Mouse (Mus musculus) heart, embryonic 14.5 days (tissue): ENCODE measurements at regions not wholly inside any gene's neighbourhood (a gene's known extent, or its start where the extent isn't known, plus 50 kb on each side); places are given as distances from the start of the nearest gene placed in this dataset.

ENCODE experiments used
- ATAC-seq: fragments of 200-750 bp; cut with Nextera tagmentation; 2 replicates; pipeline ENCODE4 v1.8.0; 2017; ENCODE audit warnings: low read depth, moderate TSS enrichment; ENCODE audit not compliant: insufficient number of reproducible peaks, insufficient read depth, low FRiP score
- H3K27ac ChIP-seq, 2 experiments: fragments of 200-500 bp in 1 of 2; fragments of 300-500 bp in 1 of 2; sonication (generic) in 1 of 2; replicated peaks in 1 of 2; 2 replicates each; pipeline ENCODE4 v1.5.1; 2012 to 2014; ENCODE audit warnings: low read depth in 2 of 2, low read length in 2 of 2, control low read depth in 1 of 2, mild to moderate bottlenecking in 1 of 2, mixed read lengths in 1 of 2; ENCODE audit not compliant: control insufficient read depth in 1 of 2, insufficient read depth in 1 of 2
- H3K27me3 ChIP-seq: fragments of 300-500 bp; sonication (generic); 2 replicates; pipeline ENCODE4 v1.6.1; 2014; ENCODE audit warnings: mild to moderate bottlenecking, low read length, control low read depth; ENCODE audit not compliant: control insufficient read depth, insufficient read depth
- H3K36me3 ChIP-seq: fragments of 300-500 bp; sonication (generic); 2 replicates; pipeline ENCODE4 v1.6.1; 2014; ENCODE audit warnings: mild to moderate bottlenecking, control low read depth, low read length, mixed read lengths; ENCODE audit not compliant: control insufficient read depth, insufficient read depth
- H3K4me1 ChIP-seq, 2 experiments: fragments of 200-500 bp in 1 of 2; fragments of 300-500 bp in 1 of 2; sonication (generic) in 1 of 2; 2 replicates each; pipeline ENCODE4 v1.6.1; 2012 to 2014; ENCODE audit warnings: low read length in 2 of 2, control low read depth in 1 of 2, mixed read lengths in 1 of 2; ENCODE audit not compliant: control insufficient read depth in 2 of 2, insufficient read depth in 2 of 2
- H3K4me2 ChIP-seq: fragments of 300-500 bp; sonication (generic); 2 replicates; pipeline ENCODE4 v1.6.1; 2014; ENCODE audit warnings: mild to moderate bottlenecking, low read length
- H3K4me3 ChIP-seq, 2 experiments: fragments of 200-500 bp in 1 of 2; fragments of 300-500 bp in 1 of 2; sonication (generic) in 1 of 2; 2 replicates each; pipeline ENCODE4 v1.5.1; 2012 to 2014; ENCODE audit warnings: low read length in 2 of 2, mild to moderate bottlenecking in 2 of 2, control low read depth in 1 of 2, low read depth in 1 of 2, moderate library complexity in 1 of 2; ENCODE audit not compliant: control insufficient read depth in 1 of 2, insufficient read depth in 1 of 2
- H3K9ac ChIP-seq: fragments of 300-500 bp; sonication (generic); 2 replicates; pipeline ENCODE4 v1.6.1; 2014; ENCODE audit warnings: mild to moderate bottlenecking, low read length
- H3K9me3 ChIP-seq: fragments of 300-500 bp; sonication (generic); 2 replicates; pipeline ENCODE4 v1.6.1; 2016; ENCODE audit warnings: low read length, control low read depth; ENCODE audit not compliant: control insufficient read depth
- WGBS: fragments of 180-500 bp; shearing (Covaris S2); extraction: QIAGEN DNeasy Blood & Tissue Kit; methylation state at CpG from one replicate; pipeline ENCODE4 v1.1.7; 2014; 5-methylcytosine and 5-hydroxymethylcytosine counted together

DNA sequence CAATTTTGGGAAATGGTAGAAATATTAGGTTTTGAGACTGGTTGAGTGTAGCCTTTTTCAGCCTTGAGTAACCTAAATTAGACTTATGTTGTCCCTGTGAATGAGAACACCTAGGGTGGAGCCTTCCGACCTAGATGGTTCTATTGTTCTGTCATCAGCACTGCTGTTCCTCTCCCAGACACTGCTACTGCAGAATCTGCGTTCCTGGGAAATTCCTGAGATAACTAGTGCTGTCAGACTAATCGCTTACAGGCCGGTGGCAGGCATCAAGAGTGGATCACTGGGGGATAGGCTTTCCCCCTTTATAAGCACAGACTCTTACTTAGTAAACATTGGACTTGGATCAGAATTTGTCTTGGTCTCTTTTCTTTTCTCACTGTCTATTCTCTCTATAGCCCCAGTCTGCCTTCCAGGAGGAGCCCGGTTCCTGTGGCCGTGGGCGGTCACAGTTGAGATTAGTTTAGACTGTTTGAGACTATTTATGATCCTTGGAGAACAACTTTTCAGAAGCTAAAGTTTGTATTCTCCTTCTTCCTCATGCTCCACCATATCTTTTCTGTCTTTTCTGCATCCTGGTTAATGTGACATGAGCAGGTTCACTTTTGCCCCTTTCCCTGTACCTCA, 596.0 kb upstream of the Slc39a10 start:
- H3K9ac ChIP-seq: no peak overlapping the region
- H3K27me3 ChIP-seq: no peaks in the 10 kb centered on the region
- H3K27ac ChIP-seq: 0 out of 4 replicates have a peak overlapping the region, but pooled peaks of 1 of the 2 experiments have one; percentile 24
- 20% methylated on average over 7 of the region's 7 CpGs for WGBS
- H3K4me2 ChIP-seq: no peak overlapping the region
- ATAC-seq: no peak
- no peak overlapping the region for H3K4me3 ChIP-seq
- H3K9me3 ChIP-seq: no peaks in the 10 kb centered on the region
- H3K36me3 ChIP-seq: no peaks in the 10 kb centered on the region
- peaks cover 2 to 7% of the 10 kb centered on the region in 2 experiments; a peak in 2 of 4 replicates for H3K4me1 ChIP-seq

DNA sequence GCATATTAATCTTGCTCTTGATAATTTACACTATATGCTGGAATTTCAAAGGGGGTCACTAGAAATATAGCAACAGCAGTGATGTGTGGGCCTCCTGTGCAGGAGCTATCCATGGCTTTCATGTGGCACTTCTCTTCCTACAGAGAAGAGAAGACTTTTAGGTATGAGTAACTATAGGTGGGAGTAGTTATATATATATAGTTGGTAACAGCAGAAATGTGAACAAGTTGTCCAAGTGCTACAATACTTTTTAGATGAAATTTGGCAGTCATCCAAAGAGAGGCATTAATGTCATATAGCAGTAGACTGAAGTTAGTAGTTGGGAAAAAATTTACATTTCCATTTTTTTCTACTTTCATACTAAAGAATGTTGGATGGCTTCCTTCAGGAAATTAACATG, 593.4 kb upstream of the Slc39a10 start:
- Histone ChIP-seq H3K4me1 (peaks cover 2 to 7% of the 10 kb centered on the region in 2 experiments; a peak in 2 of 4 replicates), H3K27me3 (no peaks in the 10 kb centered on the region), H3K4me3 (no peak overlapping the region), H3K9me3 (no peaks in the 10 kb centered on the region), H3K9ac (no peak overlapping the region), H3K4me2 (no peak overlapping the region), H3K27ac (no peak overlapping the region), H3K36me3 (no peaks in the 10 kb centered on the region)
- no peak for ATAC-seq

DNA sequence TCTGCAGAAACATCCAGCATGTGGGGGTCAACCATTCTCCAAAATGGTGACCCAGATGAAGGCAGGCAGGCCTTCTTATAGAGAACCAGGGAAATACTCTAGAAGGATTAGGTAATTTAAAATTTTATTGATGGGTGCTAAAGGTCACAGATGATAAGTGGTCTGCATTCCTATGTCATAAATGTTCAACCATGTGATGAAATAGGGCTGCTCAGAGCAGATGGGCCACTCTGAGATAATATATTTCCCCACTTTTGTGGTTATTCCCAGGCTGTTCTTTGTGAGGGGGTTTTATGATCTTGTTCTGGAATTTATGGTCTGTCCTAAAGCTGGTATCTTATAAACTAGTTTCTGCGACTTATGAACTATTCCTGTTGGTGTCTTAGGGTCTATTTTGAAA, 586.4 kb upstream of the Slc39a10 start:
- H3K4me3 ChIP-seq: no peak overlapping the region
- 73% methylated on average over 1 of the region's 1 CpGs for WGBS
- no peak overlapping the region for H3K4me2 ChIP-seq
- H3K27ac ChIP-seq: no peak overlapping the region
- H3K36me3 ChIP-seq: no peaks in the 10 kb centered on the region
- H3K27me3 ChIP-seq: no peaks in the 10 kb centered on the region
- H3K9me3 ChIP-seq: no peaks in the 10 kb centered on the region
- ATAC-seq: no peak
- H3K4me1 ChIP-seq: no peaks in the 10 kb centered on the region
- no peak overlapping the region for H3K9ac ChIP-seq

DNA sequence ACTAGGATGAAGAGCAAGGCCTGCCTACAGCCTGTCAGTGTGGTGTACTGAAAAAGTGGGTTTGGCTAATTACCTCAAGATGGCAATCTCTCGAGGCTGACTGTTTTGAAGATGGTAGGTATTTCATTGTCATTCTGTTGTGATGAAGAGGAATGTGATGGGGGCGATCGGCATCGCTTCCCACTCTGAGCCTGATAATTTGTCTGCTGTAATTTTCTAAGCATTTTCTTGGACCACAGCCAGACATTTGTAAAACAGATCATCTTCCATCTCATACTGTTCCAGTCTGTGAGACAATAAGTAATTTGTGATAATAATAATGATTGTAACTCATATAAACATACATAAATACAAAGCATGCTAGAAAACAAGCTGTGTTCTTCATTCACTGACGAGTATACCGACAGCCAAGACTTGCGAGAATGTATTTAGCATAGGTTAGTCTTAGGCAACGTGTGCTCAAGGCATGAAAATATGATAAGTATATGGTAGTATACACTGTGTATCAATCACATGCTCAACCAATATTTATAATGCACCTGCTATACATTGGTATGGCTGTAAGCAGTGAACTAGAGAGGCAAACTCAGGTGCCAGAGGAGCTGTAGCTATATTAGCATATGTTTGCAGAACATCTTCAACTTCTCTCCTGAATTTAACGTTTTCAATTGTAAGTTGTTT, 574.1 kb upstream of the Slc39a10 start:
- Histone ChIP-seq H3K9me3 (no peaks in the 10 kb centered on the region), H3K36me3 (no peaks in the 10 kb centered on the region), H3K4me2 (no peak overlapping the region), H3K4me3 (no peak overlapping the region), H3K27me3 (no peaks in the 10 kb centered on the region), H3K4me1 (no peaks in the 10 kb centered on the region), H3K9ac (no peak overlapping the region), H3K27ac (no peak overlapping the region)
- ATAC-seq: no peak
- WGBS: 80% methylated on average over 9 of the region's 9 CpGs

DNA sequence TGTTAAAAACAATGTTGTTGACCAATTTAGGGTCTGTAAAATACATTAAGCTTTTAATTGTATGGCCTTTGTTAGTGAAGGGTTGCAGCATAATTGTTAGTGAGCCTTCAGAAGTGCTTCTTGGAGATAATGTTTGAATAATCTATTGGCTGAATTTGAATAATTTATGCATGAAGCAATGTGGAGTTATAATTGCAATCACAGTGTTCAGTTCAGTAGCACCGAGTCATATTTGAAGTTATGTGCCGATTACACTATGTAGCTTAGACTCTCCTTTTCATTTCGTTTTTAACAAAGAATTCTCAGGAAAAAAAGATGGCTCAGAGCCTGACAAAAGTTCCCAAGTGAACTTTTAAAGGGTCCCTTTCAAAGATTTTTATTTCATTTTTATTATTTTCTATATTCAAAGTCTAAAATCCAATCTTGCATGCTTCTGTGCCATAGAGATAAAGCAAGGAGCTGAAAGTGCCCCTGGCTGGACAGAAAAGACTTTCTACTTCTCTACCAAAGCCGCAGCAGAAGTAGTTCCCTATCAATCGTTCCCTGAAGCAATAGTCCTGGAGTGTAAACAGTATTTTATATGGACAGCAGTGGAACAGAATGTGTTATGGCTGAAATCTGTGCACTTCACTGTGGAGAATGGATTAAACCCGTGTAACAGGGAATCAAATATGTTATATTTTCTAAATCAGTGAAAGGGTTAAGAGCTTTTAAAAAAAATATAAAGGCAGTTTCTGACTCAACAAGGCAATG, 556.3 kb upstream of the Slc39a10 start:
- H3K27me3 ChIP-seq: no peaks in the 10 kb centered on the region
- 74% methylated on average over 6 of the region's 6 CpGs for whole genome bisulfite sequencing
- no peaks in the 10 kb centered on the region for H3K4me1 ChIP-seq
- no peaks in the 10 kb centered on the region for H3K36me3 ChIP-seq
- H3K4me2 ChIP-seq: no peak overlapping the region
- ATAC-seq: no peak
- no peak overlapping the region for H3K9ac ChIP-seq
- H3K9me3 ChIP-seq: no peaks in the 10 kb centered on the region
- no peak overlapping the region for H3K4me3 ChIP-seq
- no peak overlapping the region for H3K27ac ChIP-seq

DNA sequence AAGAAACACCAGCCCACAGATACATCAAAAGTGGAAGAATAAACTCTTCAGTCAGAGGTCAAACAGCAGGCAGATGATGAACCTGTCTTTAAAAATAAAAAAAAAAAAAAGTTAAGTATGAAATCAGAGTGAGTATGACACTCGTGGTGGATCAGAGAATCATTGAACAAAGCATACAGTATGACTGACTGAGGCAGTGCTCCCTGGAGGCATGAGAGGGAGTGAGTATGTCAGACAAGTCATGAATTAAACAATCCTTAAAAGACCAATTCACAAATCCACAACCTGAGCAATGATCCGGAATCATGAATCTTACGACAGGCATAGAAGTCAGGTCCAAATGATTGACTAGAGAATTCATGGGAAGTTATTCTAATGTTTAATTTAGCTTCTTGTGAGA, 555.4 kb upstream of the Slc39a10 start:
- Histone ChIP-seq H3K4me1 (no peaks in the 10 kb centered on the region), H3K9ac (no peak overlapping the region), H3K27ac (no peak overlapping the region), H3K27me3 (no peaks in the 10 kb centered on the region), H3K4me2 (no peak overlapping the region), H3K9me3 (no peaks in the 10 kb centered on the region), H3K4me3 (no peak overlapping the region), H3K36me3 (no peaks in the 10 kb centered on the region)
- 80% methylated on average over 3 of the region's 3 CpGs for WGBS
- no peak for ATAC-seq

DNA sequence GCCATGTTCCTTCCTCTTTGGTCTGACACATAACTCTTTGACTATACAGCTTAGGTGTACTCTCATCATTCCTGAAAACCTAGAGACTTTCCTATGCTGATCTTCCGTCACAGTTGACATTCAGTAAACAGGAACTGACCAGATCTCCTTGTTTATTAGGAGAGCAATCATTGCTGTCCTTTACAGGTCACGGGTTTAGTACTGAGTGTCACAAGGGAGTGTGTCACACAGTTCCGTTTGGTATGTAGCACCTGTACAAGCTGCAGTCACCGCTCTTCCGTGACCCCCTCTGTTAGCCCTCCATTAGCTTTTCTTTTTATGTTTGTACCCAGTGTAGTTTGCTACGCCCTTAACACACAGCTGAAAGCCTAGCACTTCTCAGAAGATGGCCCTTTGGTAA, 553.4 kb upstream of the Slc39a10 start:
- Histone ChIP-seq H3K27me3 (no peaks in the 10 kb centered on the region), H3K4me2 (no peak overlapping the region), H3K36me3 (no peaks in the 10 kb centered on the region), H3K9me3 (no peaks in the 10 kb centered on the region), H3K4me1 (no peaks in the 10 kb centered on the region), H3K9ac (no peak overlapping the region), H3K4me3 (no peak overlapping the region), H3K27ac (no peak overlapping the region)
- WGBS: 64% methylated on average over 6 of the region's 6 CpGs
- ATAC-seq: no peak
